Mouse (Mus musculus) cerebellum, adult 18-20 months (tissue): ENCODE results near the gene Itgb4.

Source experiments
- DNase-seq, 2 experiments: peaks; one replicate each; pipeline ENCODE4 v3.0.0; 2021

The Itgb4 gene

DNA sequence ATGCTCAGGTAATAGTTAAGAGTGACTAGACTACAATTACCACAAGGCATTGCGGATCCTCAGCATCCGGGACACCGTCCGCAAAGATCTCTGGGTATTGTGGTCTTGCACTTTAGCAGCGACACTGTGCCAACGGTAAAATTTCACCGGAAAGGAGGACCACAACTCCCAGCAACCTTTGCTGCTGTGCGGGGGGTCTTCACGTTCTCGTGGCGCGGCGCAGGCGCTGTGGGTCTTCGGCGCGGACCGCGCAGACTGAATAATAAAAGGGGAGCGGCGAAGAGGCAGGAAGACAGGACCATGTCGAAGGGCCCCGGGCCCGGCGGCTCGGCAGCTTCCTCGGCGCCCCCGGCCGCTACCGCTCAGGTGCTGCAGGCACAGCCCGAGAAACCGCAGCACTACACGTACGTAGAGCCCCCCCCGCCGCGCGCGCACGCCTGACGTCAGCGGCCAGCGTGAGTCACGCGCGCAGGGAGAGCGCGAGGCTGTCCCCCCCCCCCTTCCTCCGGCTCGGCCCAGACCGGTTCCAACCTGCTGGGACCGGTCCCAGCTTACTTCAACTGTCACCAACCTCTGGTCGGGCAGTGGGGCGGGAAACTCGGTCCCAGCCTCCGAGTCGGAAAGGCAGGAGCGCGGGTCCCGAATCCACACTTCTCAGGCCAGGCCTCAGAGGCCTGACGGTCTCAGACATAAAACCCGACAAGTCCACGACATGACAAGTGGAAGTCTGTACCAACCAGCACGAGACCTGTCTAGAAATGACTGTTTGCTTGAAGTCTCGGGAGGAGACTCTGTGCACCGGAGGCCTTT lies 55.8 kb downstream of the Itgb4 start, which contains the start of gene Unk:
TSS of gene Unk (plus strand) at position 235 of the 810 bp plus-strand sequence.
- DNase-seq, result peak; percentile 98

DNA sequence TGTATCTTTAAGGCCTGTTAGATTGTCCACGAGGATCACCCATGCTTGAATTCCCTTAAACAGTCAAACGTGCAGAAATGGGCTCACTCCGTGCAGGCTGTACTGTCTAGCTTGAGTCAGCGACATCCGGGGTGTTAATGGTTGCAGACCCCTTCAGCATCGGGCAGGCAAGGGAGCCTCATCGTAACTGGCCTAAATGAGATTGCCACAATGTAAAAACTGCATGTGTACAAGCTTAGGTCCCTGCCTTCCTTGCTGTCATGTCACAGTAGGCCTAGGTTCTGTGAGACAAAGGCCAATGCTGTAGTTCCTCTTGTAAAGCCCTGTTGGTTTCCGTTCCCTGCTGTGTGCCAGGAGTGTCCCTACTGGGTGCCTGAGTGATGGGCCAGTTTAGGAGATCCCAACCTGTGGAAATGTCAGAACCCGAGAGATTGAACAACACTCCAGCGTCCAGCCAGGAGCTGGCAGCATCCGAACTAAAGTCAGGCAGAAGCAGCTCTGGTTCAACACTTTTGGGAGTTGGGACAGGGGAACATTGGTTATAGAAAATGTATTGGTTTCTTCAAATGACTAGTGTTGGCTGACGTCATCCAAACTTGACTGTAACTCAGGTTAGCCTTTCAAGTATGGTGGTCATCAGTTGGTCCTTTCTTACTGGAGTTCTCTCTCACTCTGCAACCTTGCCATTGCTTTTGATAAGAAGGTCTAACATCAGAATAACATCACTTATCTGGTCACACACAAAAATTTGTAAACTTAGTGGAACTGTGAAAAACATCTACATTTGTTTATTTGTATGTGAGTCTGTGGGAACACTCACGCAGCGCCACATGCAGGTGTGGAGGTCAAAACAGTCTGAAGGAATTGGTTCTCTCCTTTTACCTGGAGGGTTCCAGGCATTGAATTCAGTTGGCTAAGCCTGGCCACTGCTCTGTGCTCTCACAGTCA lies 56.7 kb downstream of the Itgb4 start:
- DNase-seq, result no peak

DNA sequence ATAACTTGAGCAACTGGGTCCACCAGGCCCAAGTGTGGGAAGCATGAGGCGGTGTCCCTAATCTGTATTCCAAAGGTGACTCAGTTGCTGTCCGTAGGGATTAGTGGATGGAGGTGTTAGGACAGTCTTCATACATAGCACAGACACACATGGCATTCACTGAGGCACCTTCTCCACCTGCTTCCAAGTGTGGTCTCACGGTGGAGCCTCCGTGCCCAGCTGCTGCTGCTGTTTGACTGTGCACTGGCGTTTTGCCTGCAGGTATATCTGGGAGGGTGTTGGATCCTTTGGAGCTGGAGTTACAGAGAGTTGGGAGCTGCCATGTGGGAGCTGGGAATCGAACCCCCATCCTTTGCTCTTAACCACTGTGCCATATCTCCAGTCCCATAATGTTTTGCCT lies 60.1 kb downstream of the Itgb4 start:
- DNase-seq, result no peak

DNA sequence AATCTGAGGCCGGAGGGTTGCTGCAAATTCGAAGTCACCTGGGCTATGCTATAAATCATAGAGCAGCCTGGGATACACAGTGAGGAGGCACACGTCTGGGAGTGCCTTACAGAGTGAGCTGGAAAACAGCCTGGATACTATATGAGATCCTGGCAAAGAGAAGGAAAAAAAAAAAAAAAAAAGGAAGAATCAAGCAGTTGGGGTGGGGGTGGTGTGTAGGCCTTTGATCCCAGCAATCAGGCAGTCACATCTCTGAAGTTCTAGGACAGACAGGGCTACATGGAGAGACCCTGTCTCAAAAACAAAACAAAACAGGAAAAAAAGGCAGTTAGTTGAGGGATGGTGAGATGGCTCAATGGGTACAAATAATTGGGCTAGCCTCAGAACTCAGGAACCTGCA lies 62.2 kb downstream of the Itgb4 start:
- DNase-seq, result no peak

DNA sequence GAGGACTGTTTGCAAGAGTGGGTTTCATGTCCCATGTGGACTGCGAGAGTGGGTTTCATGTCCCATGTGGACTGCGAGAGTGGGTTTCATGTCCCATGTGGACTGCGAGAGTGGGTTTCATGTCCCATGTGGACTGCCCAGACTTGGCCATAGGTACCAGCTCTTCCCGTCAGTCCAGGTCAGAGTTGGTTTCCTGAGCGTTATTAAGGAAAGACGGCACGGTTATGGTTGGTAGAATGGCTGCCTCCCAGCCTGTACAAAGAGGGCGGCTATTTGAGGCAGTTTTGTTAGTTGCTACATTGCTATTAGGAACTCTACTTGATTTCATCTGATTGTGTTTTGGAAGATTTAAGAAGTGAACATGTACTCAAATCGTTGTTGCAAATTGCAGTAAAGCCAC lies 63.3 kb downstream of the Itgb4 start:
- DNase-seq, result no peak

DNA sequence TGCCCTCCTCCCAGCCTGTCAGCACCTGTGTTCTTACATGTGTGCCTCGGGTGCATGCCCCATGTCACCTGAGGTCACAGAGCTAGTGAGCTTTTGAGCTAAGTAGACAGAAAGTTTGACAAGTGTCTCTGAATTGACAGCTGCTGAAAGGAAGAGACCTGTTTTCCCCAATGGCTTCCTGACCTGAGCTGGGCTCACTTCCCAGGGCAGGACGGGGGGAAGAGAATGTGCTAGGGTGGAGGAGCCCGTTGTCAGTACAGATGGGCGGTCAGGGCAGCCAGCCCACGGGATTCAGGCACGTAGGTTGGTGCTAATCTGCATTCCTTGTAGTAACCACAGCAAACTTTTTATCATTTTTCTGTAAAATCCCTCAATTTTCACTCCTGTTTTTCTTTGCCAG lies 66.1 kb downstream of the Itgb4 start:
- DNase-seq, result peak; percentile 40 to 56

DNA sequence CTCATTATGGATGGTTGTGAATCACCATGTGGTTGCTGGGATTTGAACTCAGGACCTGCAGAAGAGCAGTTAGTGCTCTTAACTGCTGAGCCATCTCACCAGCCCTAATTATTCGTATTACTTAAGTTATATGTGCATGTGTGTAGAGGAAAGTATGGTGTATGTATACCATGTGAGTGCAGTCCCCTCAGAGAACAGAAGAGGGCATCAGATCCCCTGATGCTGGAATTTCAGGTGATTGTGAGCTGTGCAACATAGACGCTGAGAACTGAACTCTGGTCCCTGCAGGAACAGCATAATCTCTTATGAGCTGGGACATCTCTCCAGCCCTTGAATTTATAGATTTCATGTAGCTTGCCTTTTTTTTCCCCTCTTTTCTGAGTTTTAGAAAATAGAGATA lies 67.3 kb downstream of the Itgb4 start:
- no peak for DNase-seq

DNA sequence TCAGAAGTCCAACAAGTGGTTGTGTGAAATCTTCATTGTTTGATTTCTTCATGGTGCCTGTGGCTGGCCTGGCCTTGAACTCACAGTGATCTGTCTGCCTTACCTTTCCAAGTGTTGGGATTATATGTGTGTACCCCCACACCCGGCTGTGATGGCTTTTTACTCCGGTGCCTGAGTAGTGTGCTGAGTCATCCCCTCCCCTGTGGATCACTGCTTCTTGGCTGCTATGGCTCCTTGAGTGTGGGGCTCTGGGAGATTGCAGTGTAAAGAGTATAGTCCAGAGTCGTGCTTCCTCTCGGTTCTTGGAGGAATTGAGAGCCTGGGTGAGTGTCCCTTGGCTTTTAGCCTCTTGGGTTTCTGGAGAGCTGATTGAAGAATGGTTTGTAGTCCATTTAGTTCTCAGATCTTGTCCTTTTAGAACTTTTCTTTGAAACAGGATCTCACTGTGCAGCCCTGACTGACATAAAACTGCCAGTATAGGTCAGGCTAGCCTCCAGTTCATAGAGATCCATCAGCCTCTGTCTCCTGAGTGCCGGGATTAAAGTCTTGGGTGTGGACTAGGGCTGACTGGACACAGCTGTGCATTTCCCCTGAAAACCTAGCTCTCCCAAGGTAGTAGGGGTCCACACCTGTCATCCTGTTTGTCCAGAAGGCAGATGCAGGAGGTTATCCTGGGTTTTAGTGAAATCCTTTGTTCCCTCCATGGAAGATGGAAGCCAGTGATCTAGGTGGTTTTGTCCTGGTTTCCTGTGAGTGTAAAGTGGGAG lies 68.0 kb downstream of the Itgb4 start:
- no peak for DNase-seq

DNA sequence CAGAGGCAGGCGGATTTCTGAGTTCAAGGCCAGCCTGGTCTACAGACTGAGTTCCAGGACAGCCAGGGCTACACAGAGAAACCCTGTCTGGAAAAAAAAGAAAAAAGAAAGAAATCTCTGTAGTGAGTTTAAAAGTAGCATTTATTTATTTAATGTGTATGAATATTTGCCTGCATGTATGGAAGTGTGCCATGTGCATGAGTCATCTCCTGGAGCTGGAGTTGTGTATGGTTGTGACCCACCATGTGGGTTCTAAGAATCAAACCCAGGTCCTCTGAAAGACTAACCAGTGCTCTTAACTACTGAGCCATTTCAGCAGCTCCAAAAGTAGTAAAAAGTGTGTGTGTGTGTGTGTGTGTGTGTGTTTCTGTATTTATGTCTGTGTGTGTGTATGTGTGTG lies 68.8 kb downstream of the Itgb4 start:
- no peak for DNase-seq

DNA sequence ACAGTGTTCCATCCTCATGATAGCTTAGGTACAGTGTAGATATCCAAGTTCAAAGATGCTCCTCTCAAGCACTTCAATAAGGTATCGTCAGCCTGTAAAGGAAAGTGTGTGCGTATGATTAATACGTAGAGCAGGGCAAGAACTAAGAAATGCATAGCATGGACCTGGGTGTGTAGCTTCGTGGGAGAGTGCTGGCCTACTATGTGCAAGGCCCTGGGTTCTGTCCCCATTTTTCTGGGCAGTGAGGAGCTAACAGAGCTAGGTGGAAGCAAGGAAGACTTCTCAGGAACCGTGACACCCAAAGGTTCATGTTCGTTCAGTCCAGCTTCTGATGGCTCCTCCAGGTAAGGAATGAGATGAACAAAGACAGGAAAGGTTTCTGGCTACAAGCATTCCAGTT lies 70.7 kb downstream of the Itgb4 start:
- no peak for DNase-seq

DNA sequence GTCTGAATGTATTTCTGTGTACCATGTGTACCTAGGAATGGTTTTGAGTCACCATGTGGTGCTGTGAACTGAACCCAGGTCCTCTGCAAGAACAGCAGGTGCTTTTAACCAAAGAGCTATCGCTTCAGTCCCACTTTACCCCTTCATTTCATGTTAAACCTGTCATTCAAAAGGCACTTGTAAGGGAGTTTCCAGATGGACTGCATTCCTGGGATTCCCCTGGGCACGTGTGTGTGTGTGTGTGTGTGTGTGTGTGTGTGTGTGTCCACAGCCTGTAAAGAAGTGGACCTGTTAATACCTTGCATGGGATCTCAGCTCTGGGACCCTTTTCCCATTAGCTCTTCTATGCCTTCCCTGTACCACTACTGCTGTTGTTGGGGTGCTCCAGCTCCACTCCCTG lies 75.1 kb downstream of the Itgb4 start:
- no peak for DNase-seq

DNA sequence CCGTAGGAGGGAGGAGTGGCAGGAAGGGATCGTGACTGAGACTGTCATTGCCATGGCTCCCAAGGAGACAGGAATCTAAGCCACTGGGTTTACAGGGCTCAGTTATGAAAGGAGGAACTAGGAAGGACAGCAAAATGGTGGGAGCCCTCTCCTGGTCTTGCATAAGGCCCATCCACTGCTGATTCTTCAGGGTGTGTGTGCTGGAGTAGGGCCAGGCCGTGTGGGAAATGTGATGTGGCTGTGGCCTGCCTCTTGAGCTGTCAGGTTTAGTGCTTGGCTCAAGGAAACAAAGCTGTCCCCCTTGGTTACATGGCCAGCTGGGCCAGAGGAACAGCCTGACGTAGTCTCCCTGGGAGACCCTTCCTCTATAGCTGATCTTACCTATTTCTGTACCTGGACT lies 75.7 kb downstream of the Itgb4 start:
- no peak for DNase-seq

DNA sequence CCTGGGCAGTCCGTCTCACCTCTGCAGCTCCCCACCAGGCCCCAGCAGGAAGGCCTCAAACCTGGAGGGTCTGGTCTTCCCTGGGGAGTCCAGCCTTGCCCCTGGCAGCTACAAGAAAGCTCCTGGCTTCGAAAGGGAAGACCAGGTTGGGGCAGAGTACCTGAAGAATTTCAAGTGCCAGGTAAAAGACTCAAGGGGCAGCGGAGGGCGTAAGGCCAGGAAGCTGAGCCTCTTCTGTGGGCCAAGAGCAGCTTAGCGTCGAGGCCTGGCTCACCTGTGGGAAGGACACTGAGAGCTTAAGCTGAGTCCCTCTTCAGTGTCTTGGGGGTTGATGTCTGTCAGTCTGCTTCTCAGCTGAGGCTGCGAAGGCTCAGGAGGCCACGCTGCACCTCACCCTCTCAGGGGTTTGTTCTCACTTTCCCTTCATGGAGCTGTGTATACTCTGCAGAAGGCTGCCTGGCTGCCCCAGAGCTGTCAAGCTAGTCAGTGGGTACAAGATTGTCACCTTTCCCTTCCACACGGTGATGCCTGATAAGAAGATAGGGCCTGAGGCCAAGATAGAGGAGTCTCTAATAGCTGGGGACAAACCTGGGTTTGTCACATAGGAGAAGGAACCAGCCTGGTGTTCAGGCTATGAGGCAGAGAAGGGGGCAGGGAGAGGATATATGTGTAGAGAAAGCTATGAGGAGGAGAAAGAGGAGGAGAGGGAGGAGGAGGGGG lies 79.2 kb downstream of the Itgb4 start:
- no peak for DNase-seq

DNA sequence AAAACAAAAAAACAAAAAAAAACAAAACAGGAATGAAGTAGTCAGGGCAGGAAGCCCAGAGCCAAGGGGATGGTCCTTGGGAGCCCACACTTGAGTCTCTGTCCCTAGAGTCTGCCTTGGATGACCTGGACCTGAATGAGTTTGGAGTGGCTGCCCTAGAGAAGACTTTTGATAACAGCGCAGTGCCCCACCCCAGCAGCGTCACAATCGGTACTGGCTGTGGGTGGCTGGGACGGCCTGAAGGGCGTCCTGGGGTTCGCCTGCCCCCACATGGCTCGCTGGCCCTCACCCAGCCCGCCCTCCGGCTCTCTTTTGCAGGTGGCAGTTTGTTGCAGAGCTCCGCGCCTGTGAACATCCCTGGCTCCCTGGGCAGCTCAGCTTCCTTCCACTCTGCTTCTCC lies 81.4 kb downstream of the Itgb4 start:
- no peak for DNase-seq

DNA sequence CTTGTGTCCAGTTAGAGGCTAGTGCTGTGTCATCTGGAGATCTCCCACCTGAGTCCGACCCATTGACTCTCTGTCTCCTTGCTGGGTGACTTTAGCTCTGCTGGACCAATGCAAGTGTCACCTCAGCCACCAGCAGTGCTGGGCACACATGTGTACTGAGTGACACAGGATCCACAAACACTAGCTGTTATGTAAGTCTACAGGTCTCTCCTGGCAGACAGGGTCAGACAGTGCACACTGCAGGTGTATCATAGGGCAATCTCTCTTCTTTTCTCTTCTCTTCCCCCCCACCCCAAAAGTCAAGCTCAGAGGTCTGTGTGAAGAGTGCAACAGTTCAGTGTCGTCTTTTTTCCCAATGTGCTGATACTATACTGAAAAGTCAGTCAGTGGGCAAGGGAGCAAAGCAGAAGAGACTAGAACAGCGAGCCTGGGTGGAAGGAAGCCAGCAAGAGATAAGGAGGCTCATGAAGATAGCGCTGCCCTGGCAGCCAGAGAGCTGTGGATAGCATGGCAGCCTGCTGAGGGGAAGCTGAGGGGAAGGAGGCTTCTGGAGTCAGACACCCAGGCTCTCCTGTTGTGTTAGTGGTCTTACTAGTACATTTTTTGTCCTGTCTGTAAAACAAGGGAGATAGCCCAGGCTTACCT lies 82.8 kb downstream of the Itgb4 start:
- DNase-seq, result no peak
